Mouse (Mus musculus) heart, embryonic 15.5 days (tissue): ENCODE results near the gene Espl1. TPM values are rescaled to one million over a fixed set of nuclear protein-coding genes. Genes with fewer than 3 reads are reported as not detected.
A peak's percentile ranks its signal among the peaks of the same experiment; 100 is the strongest.

Experiments used
- ATAC-seq: fragments of 200-750 bp; cut with Nextera tagmentation; replicated peaks from 2 replicates; pipeline ENCODE4 v1.8.0; 2017; ENCODE audit warnings: low read depth, moderate TSS enrichment; ENCODE audit not compliant: insufficient number of reproducible peaks, insufficient read depth, low FRiP score
- H3K27ac ChIP-seq: fragments of 300-500 bp; sonication (generic); 2 replicates; pipeline ENCODE4 v1.5.1; 2015; ENCODE audit warnings: mild to moderate bottlenecking, inconsistent platforms
- H3K27me3 ChIP-seq: fragments of 300-500 bp; sonication (generic); 2 replicates; pipeline ENCODE4 v1.6.1; 2015; ENCODE audit warnings: inconsistent platforms
- H3K36me3 ChIP-seq: fragments of 300-500 bp; sonication (generic); 2 replicates; pipeline ENCODE4 v1.6.1; 2015; ENCODE audit warnings: mild to moderate bottlenecking, inconsistent platforms
- H3K4me1 ChIP-seq: fragments of 300-500 bp; sonication (generic); replicated peaks from 2 replicates; pipeline ENCODE4 v1.6.1; 2015; ENCODE audit warnings: inconsistent platforms
- H3K4me2 ChIP-seq: fragments of 300-500 bp; sonication (generic); 2 replicates; pipeline ENCODE4 v1.6.1; 2015; ENCODE audit warnings: inconsistent platforms, mild to moderate bottlenecking, moderate library complexity
- H3K4me3 ChIP-seq: fragments of 300-500 bp; sonication (generic); 2 replicates; pipeline ENCODE4 v1.5.1; 2015; ENCODE audit warnings: mild to moderate bottlenecking, inconsistent platforms
- H3K9ac ChIP-seq: fragments of 300-500 bp; sonication (generic); 2 replicates; pipeline ENCODE4 v1.6.1; 2015; ENCODE audit warnings: mild to moderate bottlenecking, inconsistent platforms
- H3K9me3 ChIP-seq: fragments of 300-500 bp; sonication (generic); replicated peaks from 2 replicates; pipeline ENCODE4 v1.6.1; 2016; ENCODE audit warnings: inconsistent platforms
- WGBS: fragments of 180-500 bp; shearing (Covaris S2); methylation state at CpG from one replicate; pipeline ENCODE4 v1.1.7; 2015; ENCODE audit warnings: mixed read lengths; 5-methylcytosine and 5-hydroxymethylcytosine counted together
- polyA plus RNA-seq: library from polyadenylated mRNA; unstranded; fragments of >200 nt; fragmentation: Nextera tagmentation; extraction: Ambion mirVana; gene quantifications from 2 replicates; pipeline ENCODE4 v1.2.1, GENCODE M21; 2015

Espl1 gene
- polyA plus RNA-seq, 1 experiment from 2014 or later, result 14.7 TPM

DNA sequence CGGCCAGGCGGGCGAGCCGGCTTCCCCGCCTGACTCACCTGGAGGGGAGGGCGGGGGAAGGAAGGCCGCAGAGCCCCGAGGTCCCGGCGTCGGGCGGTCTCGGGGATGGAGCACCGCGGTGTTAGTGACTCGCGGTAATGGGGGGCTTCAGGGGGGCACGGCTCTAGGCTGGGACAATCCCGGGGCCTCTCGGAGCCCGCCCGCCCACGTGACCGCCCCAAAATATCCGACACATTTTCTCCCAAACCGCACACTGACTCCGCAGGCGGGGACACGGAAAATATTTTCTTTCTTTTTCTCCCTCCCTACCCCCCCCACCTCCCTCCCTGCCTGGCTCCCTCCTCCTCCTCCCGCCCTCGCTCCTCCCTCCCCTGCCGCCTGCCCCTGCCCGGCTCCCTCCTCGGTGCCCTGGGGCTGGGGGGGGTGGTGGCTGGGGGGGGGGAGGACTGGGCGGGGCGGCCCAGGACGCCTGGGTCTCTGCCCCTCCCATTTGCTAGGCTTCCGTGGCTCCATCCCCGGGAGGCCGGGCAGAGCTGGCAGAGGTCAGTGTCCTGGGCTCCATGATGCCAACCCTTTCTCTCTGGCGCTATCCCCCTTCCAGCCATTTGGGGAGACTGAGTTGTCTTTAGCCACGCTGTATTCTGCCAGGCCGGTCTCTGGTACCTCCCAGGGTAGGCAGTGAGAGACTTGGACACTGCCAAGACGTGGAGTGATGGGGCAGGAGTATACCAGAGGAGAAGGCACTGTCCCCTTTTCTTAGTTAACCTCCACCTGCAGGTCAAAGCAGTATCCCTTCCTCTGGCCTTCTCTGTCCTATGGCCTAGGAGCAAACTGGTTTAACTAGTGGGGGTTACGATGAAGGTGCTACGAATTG lies 38.6 kb upstream of the Espl1 start, which contains the start of gene Rarg:
Gene Rarg (minus strand): TSS at position 316 of the 874 bp plus-strand sequence.
- Histone ChIP-seq H3K9me3 (no peaks in the 10 kb centered on the region), H3K27me3 (peaks cover 73% of the 10 kb centered on the region), H3K9ac (peak within 1 kb of the TSS; percentile 66), H3K27ac (peak within 1 kb of the TSS; percentile 71), H3K4me2 (peak within 1 kb of the TSS; percentile 96), H3K4me1 (peaks cover 24% of the 10 kb centered on the region), H3K4me3 (peak within 1 kb of the TSS; percentile 63), H3K36me3 (no peaks in the 10 kb centered on the region)
- ATAC-seq, result peak; percentile 63
- under 1% methylated on average over 41 of the region's 46 CpGs for WGBS

DNA sequence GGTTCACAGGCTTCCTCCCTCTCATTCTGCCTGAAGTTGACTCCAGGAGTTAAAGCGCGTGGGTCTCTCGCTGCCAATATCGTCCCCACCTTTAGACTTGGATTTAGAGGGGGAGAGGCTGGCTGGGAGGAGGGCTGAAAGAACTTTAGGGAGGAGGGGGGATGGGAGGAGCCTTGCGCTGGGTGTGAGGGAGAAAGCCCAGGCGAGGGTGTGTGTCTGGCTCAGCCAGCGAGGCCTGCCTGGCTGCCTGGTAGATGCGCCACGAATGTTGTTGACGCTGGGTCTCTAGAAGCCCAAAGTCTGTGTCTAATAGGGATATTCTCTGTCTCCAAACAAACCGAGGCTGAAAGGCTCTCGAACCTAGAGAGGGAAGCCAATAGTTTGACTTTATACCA lies 38.0 kb upstream of the Espl1 start:
- peak overlapping the region; percentile 71 for H3K27ac ChIP-seq
- no peaks in the 10 kb centered on the region for H3K36me3 ChIP-seq
- H3K4me2 ChIP-seq, result peak overlapping the region; percentile 96
- peaks cover 24% of the 10 kb centered on the region for H3K4me1 ChIP-seq
- WGBS, result 19% methylated on average over 12 of the region's 12 CpGs
- H3K4me3 ChIP-seq, result peak overlapping the region; percentile 63
- no peaks in the 10 kb centered on the region for H3K9me3 ChIP-seq
- H3K27me3 ChIP-seq, result peaks cover 76% of the 10 kb centered on the region
- 0 out of 2 replicates have a peak, but pooled peaks have one; percentile 38 for ATAC-seq
- H3K9ac ChIP-seq, result no peak overlapping the region

DNA sequence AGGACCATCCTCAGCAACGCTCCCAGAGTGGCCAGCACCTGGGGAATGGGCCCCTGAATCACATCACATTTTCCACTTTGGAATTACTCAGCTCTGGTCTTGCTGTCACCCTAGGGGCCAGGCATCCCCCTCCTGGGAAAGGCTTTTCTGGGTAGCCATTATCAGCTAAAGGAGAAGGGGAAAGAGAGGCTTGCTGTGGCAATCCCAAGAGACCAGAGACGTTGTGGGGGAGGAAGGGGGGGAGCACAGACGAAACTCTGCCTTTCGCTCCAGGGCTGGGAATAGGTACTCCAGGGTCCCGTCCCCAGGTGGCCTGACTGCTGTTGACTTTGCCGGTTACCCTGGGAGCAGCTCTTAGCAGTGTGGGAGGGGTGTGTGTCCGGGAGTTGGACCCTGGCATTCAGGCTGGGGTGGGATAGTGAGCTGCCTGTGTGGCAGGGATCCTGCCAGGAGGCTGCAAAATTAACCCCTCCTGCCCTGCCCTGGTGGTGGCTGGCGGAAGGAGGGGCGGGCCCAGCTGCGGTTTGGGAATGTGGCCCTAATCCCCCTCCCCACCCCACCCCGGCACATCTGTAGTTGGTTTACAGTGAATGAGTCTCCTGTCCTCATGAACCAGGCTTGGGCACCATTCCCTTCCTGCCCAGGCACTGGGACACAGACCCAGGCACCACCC lies 37.3 kb upstream of the Espl1 start:
- Histone ChIP-seq H3K36me3 (no peaks in the 10 kb centered on the region), H3K27ac (peak overlapping the region; percentile 71), H3K27me3 (peaks cover 72% of the 10 kb centered on the region), H3K9ac (no peak overlapping the region), H3K4me2 (peak overlapping the region; percentile 96; the same call in 1 of the 2 replicates), H3K9me3 (no peaks in the 10 kb centered on the region), H3K4me3 (peak overlapping the region; percentile 63; the same call in 1 of the 2 replicates), H3K4me1 (peaks cover 24% of the 10 kb centered on the region)
- ATAC-seq, result no peak
- WGBS, result 28% methylated on average over 9 of the region's 11 CpGs

DNA sequence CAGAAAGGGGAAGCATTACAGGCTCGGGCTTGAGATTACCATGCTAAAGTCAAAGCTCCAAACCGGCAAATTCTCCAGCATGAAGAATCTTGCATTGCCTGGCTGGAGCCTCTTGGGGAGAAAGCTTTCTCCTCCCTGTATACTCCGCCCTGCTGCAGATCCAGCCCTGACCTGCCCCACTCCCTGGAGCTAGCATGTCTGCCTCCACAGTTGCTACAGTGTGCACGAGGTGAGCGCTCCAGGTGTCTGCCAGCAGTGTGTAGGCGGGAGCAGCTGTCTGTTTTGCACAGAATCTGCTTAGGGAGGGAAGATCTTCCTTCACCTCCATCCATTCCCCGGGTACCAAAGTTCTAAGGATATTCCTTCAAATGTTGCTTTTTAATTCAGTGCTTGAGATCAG lies 33.5 kb upstream of the Espl1 start:
- Histone ChIP-seq H3K9me3 (no peaks in the 10 kb centered on the region), H3K4me1 (peaks cover 15% of the 10 kb centered on the region), H3K9ac (no peak overlapping the region), H3K27ac (no peak overlapping the region), H3K36me3 (no peaks in the 10 kb centered on the region), H3K4me3 (no peak overlapping the region), H3K27me3 (peaks cover 36% of the 10 kb centered on the region), H3K4me2 (no peak overlapping the region)
- 40% methylated on average over 7 of the region's 7 CpGs for WGBS
- ATAC-seq, result no peak

DNA sequence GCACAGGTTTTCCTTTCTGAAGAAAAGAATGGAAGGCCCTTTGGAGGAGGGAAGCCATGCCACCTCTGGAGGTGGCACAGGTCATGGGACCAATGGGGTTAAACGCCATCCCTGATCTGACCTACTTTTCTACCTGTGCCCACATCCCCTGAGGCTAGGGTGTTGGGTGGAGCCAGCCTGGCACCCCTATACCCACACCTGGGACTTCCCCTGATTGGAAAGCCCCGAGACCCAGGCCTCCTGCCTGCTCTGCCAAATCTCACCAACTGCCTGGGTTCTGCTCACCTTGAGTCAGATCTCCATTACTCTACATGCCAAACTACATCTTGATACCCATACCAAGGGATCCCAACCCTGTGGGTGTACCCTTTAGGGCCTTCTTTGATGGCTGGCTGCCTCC lies 33.0 kb upstream of the Espl1 start:
- Histone ChIP-seq H3K27me3 (peaks cover 31% of the 10 kb centered on the region), H3K9me3 (no peaks in the 10 kb centered on the region), H3K4me2 (no peak overlapping the region), H3K27ac (no peak overlapping the region), H3K36me3 (no peaks in the 10 kb centered on the region), H3K4me1 (peaks cover 10% of the 10 kb centered on the region), H3K9ac (no peak overlapping the region), H3K4me3 (no peak overlapping the region)
- no peak for ATAC-seq
- WGBS, result 77% methylated on average over 2 of the region's 2 CpGs

DNA sequence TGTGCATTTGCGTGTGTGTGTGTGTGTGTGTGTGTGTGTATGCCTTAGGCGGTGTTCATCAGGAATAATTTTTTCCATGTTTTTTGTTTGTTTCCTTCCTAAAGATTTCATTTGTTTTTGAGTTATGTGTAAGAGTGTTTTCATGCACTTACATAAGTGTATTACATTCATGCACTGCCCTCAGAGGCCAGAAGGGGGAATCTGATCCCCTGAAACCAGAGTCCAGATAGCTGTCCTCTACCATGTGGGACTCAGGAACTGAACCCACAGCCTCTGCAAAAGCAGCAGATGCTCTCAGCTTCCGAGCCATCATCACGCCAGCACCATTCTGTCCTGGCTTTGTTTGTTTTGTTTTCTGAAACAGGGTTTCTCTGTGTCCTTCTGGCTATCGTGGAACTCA lies 30.5 kb upstream of the Espl1 start:
- H3K27me3 ChIP-seq, result peaks cover 16% of the 10 kb centered on the region; the same call in 1 of the 2 replicates
- H3K27ac ChIP-seq, result no peak overlapping the region
- ATAC-seq, result no peak
- H3K4me1 ChIP-seq, result peaks cover 2% of the 10 kb centered on the region
- no peak overlapping the region for H3K4me3 ChIP-seq
- no peaks in the 10 kb centered on the region for H3K9me3 ChIP-seq
- H3K9ac ChIP-seq, result no peak overlapping the region
- no peaks in the 10 kb centered on the region for H3K36me3 ChIP-seq
- H3K4me2 ChIP-seq, result no peak overlapping the region
- 87% methylated on average over 5 of the region's 5 CpGs for WGBS

DNA sequence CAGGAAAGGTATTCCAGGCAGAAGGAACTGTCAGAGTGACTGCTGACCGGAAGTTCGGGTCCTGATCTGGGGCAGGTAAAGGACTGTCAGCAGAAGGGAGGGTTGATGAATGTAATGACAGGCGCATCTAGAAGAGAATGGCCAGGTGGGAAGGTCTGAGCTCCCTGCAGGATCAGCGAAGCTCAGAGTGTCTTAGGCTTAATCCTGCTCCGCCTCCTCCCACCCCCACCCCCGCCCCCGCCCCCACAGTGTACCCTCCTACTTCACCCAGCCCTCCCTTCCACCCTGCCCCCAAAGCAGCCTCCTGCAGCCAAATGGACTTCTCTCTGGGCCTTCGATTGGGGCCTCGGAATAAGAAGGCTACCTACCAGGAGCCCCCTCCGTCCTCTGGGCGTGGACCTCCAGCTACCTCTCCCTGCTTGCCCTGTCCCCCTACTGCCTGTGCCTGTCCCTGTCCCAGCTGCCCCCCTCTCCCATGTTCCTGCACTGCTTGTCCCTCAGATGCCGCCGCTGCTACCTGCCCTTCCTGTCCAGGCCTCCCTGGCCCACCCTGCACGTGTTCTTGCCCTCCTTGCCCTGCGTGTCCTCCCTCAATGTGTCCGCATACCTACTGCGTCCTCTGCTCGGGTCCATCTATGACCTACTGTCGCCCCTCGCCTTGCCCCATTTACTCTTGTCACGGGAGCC lies 25.6 kb upstream of the Espl1 start, which contains the start of gene Gm9918:
Gene Gm9918 (plus strand): TSS at position 290 of the 687 bp plus-strand sequence.
- 10% methylated on average over 21 of the region's 21 CpGs for WGBS
- Histone ChIP-seq H3K9me3 (no peaks in the 10 kb centered on the region), H3K4me3 (peak within 1 kb of the TSS; percentile 23), H3K4me2 (peak within 1 kb of the TSS; percentile 55), H3K4me1 (peaks cover 8% of the 10 kb centered on the region), H3K36me3 (no peaks in the 10 kb centered on the region), H3K9ac (no peak within 1 kb of the TSS), H3K27ac (no peak within 1 kb of the TSS), H3K27me3 (peaks cover 14% of the 10 kb centered on the region)
- no peak; the same call in 1 of the 2 replicates for ATAC-seq

DNA sequence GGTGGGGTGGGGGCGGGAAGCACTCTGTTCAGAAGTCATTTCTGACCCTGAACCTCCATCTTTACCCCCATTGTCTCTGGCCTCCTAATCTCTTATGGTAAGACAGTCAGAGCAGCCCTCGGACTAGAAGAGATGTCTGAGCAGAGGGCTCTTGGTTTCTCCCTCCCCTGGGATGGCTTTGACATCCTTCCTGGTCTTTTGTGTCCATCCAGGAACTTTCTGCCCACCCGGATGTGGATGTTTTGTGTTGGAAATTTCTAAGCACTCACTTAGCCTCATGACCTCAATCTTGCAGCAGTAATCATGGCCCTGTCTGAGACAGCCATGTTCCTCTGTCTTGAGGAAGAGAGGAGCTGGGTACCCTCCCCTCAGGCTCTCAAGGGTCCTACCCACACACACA lies 24.6 kb upstream of the Espl1 start:
- Histone ChIP-seq H3K4me2 (0 out of 2 replicates have a peak overlapping the region, but pooled peaks have one; percentile 55), H3K27me3 (peaks cover 14% of the 10 kb centered on the region), H3K36me3 (no peaks in the 10 kb centered on the region), H3K4me3 (no peak overlapping the region), H3K27ac (no peak overlapping the region), H3K4me1 (peaks cover 8% of the 10 kb centered on the region), H3K9ac (no peak overlapping the region), H3K9me3 (no peaks in the 10 kb centered on the region)
- 33% methylated on average over 3 of the region's 3 CpGs for WGBS
- no peak for ATAC-seq

DNA sequence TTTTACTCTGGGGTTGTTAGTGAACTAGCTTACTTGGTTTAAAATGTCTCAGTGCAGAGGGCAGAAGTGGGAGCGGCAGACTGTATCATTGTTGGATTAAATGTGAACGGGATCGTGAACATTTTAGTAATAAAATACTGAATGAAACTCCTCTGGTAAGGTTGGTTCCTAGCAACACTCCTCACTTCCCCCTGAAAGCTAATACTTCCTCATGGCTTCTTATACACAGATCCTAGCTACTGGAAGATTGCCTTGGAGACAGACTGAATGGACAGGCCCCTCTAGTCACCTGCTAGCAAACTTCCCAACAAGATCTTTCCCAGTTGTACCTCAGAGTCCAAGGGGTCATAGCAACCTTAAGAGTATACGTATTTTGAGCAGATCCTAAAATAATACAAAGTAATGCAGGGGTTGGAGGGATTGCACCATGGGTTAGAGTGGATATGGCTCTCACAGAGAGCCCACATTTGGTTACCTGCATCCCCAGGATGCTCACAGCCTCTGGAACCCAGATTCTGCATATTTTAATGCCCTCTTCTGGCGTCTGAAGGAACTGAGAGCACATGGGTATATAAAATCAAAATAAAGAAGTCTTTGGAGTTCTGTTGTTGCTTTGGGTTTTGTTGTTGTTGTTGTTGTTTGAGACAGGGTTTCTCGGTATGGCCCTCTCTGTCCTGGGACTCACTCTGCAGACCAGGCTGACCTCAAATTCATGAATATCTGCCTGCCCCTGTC lies 21.9 kb upstream of the Espl1 start:
- ATAC-seq, result no peak
- H3K27ac ChIP-seq, result no peak overlapping the region
- H3K9me3 ChIP-seq, result no peaks in the 10 kb centered on the region
- 68% methylated on average over 6 of the region's 6 CpGs for WGBS
- H3K36me3 ChIP-seq, result no peaks in the 10 kb centered on the region
- H3K4me1 ChIP-seq, result peaks cover 12% of the 10 kb centered on the region
- no peak overlapping the region for H3K9ac ChIP-seq
- H3K4me3 ChIP-seq, result no peak overlapping the region
- H3K27me3 ChIP-seq, result peaks cover 14% of the 10 kb centered on the region
- no peak overlapping the region for H3K4me2 ChIP-seq

DNA sequence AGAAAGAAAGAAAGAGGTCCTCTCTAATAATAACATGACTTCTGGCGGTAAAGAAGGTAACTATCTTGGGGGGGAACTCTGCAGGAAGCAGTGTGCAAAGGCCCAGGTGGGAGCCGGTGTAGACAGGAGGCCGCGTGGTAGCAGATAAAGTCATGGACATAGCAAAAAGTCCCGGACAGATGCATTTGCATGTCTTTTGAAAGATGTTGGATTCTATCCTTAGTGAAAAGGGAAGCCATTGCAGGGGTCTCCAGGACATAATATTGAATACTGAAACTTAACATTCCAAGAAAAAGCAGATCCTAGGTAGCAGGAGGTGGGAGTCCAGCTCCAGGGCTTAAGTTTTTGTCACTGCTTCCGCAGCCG lies 17.4 kb upstream of the Espl1 start:
- Histone ChIP-seq H3K4me3 (peak overlapping the region; percentile 69), H3K9ac (peak overlapping the region; percentile 73), H3K27ac (peak overlapping the region; percentile 83), H3K9me3 (no peaks in the 10 kb centered on the region), H3K4me1 (peaks cover 21% of the 10 kb centered on the region), H3K4me2 (peak overlapping the region; percentile 71), H3K27me3 (no peaks in the 10 kb centered on the region), H3K36me3 (peaks cover 13% of the 10 kb centered on the region)
- no peak for ATAC-seq
- 31% methylated on average over 7 of the region's 7 CpGs for WGBS
